Mouse (Mus musculus) midbrain, embryonic 16.5 days (tissue): ENCODE results near the gene Tulp2. TPM values are rescaled to one million over a fixed set of nuclear protein-coding genes. Genes with fewer than 3 reads are reported as not detected.
"Not testable (repeated sequence)": the region's sequence is repeated elsewhere in the genome, so short reads cannot be mapped to it uniquely, and the experiment has no call there.

Experiments
- ATAC-seq: fragments of 200-750 bp; cut with Nextera tagmentation; 2 replicates; pipeline ENCODE4 v1.8.0; 2017; ENCODE audit warnings: moderate TSS enrichment
- H3K27ac ChIP-seq: fragments of 300-500 bp; sonication (generic); 2 replicates; pipeline ENCODE4 v1.5.1; 2014; ENCODE audit warnings: mild to moderate bottlenecking, low read length, mixed read lengths
- H3K27me3 ChIP-seq: fragments of 300-500 bp; sonication (generic); 2 replicates; pipeline ENCODE4 v1.6.1; 2014; ENCODE audit warnings: low read depth, low read length, mixed read lengths; ENCODE audit not compliant: control insufficient read depth, insufficient read depth
- H3K36me3 ChIP-seq: fragments of 300-500 bp; sonication (generic); 2 replicates; pipeline ENCODE4 v1.6.1; 2014; ENCODE audit warnings: mild to moderate bottlenecking, low read length, moderate library complexity, mixed read lengths; ENCODE audit not compliant: control insufficient read depth, insufficient read depth
- H3K4me1 ChIP-seq: fragments of 300-500 bp; sonication (generic); 2 replicates; pipeline ENCODE4 v1.6.1; 2014; ENCODE audit warnings: mild to moderate bottlenecking, low read length, mixed read lengths; ENCODE audit not compliant: control insufficient read depth, insufficient read depth
- H3K4me2 ChIP-seq: fragments of 300-500 bp; sonication (generic); 2 replicates; pipeline ENCODE4 v1.6.1; 2014; ENCODE audit warnings: mild to moderate bottlenecking, low read length, mixed read lengths
- H3K4me3 ChIP-seq: fragments of 300-500 bp; sonication (generic); 2 replicates; pipeline ENCODE4 v1.5.1; 2014; ENCODE audit warnings: low read depth, mild to moderate bottlenecking, low read length, moderate library complexity, mixed read lengths
- H3K9ac ChIP-seq: fragments of 300-500 bp; sonication (generic); 2 replicates; pipeline ENCODE4 v1.6.1; 2014; ENCODE audit warnings: low read depth, low read length, mixed read lengths
- H3K9me3 ChIP-seq: fragments of 300-500 bp; sonication (generic); replicated peaks from 2 replicates; pipeline ENCODE4 v1.6.1; 2014; ENCODE audit warnings: mild to moderate bottlenecking, low read length, mixed read lengths; ENCODE audit not compliant: control insufficient read depth, poor library complexity, severe bottlenecking
- WGBS: fragments of 180-500 bp; shearing (Covaris S2); extraction: QIAGEN DNeasy Blood & Tissue Kit; methylation state at CpG from one replicate; pipeline ENCODE4 v1.1.7; 2014; 5-methylcytosine and 5-hydroxymethylcytosine counted together
- polyA plus RNA-seq: library from polyadenylated mRNA; unstranded; fragments of >200 nt; fragmentation: Nextera tagmentation; extraction: Ambion mirVana; gene quantifications from 2 replicates; pipeline ENCODE4 v1.2.1, GENCODE M21; 2015

Gene Tulp2
- polyA plus RNA-seq, 1 experiment from 2014 or later: 0.15 TPM

DNA sequence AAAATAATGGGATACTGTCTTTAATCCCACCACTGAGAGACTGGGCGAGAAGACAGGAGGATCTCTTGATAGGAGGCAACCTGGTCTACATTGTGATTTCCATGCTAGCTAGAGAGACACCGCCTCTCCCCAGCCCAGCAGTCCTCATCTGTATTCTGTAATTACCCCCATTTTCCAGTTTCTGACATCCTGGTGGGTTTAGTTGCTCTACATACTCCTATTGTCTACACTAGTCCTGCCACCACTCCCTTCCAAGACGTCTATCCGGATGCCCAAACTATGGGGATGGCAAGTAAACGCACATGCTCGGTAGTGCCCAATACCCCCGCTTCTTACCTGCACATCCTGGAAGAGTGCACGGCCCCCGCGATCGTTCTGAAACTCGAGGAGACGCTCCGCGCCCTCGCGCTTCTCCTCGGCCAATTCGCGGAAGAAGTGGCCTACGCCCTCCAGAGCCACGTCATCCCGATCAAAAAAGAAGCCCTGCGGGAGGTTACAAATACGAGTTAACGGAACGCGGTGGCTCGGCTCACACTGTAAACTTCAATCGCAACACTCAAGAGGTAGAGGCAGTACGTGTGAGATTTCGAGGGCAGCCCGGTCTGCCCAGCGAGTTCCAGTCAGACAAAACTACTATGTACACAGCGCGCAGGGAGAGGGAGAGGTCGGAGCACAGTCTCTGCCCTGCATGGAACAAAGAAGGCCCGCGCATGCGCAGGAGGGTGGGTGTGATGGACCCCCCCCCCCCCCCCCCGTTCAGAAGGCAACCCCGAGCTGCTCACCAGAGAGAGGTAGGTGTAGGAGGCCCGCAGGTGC, 22.7 kb upstream of the Tulp2 start:
- peak overlapping the region; percentile 59 for H3K4me3 ChIP-seq
- WGBS: under 1% methylated on average over 42 of the region's 43 CpGs
- no peaks in the 10 kb centered on the region for H3K27me3 ChIP-seq
- H3K4me2 ChIP-seq: peak overlapping the region; percentile 76
- peak overlapping the region; percentile 88 for H3K9ac ChIP-seq
- H3K4me1 ChIP-seq: peaks cover 31% of the 10 kb centered on the region
- no peaks in the 10 kb centered on the region for H3K9me3 ChIP-seq
- H3K36me3 ChIP-seq: peaks cover 35% of the 10 kb centered on the region
- H3K27ac ChIP-seq: peak overlapping the region; percentile 89
- peak; percentile 79 for ATAC-seq

DNA sequence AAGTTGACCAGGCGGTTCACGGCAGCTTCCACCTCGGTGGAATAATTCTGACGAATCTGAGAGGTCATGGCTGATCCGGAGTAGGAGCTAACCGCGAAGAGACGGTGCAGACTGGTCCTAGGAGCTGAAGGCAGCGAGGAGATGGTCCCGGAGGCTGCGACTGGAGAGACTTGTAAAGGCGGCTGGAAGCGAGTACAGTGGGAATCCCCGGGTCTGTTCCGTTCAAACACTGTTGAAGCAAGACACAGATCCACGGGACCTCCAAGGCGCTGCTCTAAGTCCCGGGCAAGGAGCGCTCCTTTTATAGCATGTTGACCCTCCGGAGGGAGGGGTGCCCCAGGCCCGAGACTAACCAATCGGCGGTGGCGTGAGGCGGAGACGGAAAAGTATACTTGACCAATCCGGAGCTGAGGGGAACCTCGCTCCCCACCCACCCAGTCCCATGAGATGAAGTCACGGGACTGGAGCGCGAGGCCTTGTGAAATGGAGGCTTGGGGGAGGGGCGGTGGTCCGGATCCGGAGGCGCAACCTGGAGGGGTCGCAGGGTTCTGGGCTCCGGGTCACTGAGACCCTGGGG, 22.0 kb upstream of the Tulp2 start, which contains the start of gene Ftl1:
TSS of gene Ftl1 (minus strand) at position 321 of the 577 bp plus-strand sequence.
- not testable (repeated sequence) for H3K27me3 ChIP-seq, H3K9me3 ChIP-seq
- ATAC-seq: peak; percentile 95
- H3K27ac ChIP-seq: peak within 1 kb of the TSS; percentile 89
- H3K36me3 ChIP-seq: peaks cover 32% of the 10 kb centered on the region
- peak within 1 kb of the TSS; percentile 76 for H3K4me2 ChIP-seq
- H3K4me1 ChIP-seq: peaks cover 31% of the 10 kb centered on the region
- under 1% methylated on average over 25 of the region's 37 CpGs for WGBS
- H3K9ac ChIP-seq: peak within 1 kb of the TSS; percentile 88
- peak within 1 kb of the TSS; percentile 59 for H3K4me3 ChIP-seq

DNA sequence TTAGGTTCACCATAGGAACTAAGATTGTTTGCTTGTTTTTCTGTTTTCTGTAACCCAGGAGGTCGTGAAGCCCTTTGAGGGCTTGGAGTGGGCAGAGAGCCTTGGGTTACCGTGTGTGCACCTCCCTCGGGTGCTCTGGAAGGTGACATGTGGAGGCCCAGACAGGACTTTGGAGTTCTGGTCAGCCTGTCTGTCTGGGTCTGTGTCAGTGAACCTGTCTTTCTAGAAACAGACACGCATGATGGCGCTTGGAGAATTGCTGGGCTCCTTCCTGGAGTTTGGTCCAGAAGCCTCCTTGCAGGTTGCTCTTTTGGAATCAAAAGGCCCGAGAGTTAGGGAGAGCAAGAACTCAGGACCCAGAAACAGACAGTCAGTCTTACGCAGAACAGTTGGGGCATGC, 21.3 kb upstream of the Tulp2 start:
- WGBS: 79% methylated on average over 7 of the region's 7 CpGs

DNA sequence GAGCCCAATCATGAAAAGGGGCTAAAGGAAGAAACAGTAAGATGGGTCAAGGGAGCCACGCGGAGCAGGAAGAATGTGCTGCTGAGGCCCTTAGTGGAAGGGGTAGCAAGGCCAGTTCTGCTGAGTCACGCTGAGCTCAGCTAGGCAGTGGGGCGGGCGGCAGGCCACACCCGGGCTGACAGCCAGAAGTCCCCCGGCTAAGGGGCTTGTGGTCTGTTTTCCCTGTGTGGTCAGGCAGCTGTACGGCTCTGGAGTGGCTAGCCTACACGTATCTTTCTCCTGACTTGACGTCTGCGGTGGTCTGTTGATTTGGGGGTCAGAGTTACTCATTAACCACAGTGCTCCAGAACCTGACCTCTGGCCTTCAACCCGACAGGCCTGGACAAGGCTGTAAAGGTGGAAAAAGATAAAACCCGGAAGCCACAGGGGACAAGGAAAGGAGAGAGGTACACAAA, 20.8 kb upstream of the Tulp2 start:
- WGBS: 46% methylated on average over 13 of the region's 13 CpGs
- peaks cover 43% of the 10 kb centered on the region for H3K4me1 ChIP-seq
- no peak overlapping the region for H3K4me2 ChIP-seq
- H3K9ac ChIP-seq: peak overlapping the region; percentile 13; the same call in 1 of the 2 replicates
- no peak overlapping the region for H3K4me3 ChIP-seq
- ATAC-seq: no peak
- H3K9me3 ChIP-seq: no peaks in the 10 kb centered on the region
- H3K27ac ChIP-seq: peak overlapping the region; percentile 86; the same call in 1 of the 2 replicates
- H3K36me3 ChIP-seq: peaks cover 32% of the 10 kb centered on the region
- H3K27me3 ChIP-seq: no peaks in the 10 kb centered on the region

More for the DNA sequence above, 21.3 kb upstream of the Tulp2 start:
- peak overlapping the region; percentile 63 for H3K4me2 ChIP-seq
- peaks cover 38% of the 10 kb centered on the region for H3K4me1 ChIP-seq
- H3K36me3 ChIP-seq: peaks cover 34% of the 10 kb centered on the region
- peak overlapping the region; percentile 66 for H3K9ac ChIP-seq
- no peaks in the 10 kb centered on the region for H3K9me3 ChIP-seq
- H3K27ac ChIP-seq: peak overlapping the region; percentile 86
- ATAC-seq: no peak
- H3K27me3 ChIP-seq: no peaks in the 10 kb centered on the region
- peak overlapping the region; percentile 59 for H3K4me3 ChIP-seq

DNA sequence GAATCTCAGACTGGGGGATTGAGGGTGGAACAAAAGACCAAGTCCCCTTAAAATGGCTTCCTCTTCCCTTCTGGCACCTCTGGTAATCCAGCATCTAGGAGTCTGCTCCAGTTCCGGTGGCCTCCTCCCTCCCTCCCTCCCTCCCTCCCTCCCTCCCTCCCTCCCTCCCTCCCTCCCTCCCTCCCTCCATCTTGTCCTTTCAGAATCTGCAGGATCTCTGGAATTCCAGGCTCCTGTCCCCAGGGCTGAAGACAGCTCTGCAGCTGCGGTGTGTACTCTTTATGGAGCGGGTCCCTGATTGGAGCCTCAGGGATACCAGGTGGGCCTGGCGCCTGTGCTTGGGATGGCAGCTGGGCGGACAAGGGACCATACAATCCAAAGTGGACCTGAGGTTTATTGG, 20.4 kb upstream of the Tulp2 start:
- H3K4me2 ChIP-seq: no peak overlapping the region
- WGBS: 72% methylated on average over 4 of the region's 5 CpGs
- no peak for ATAC-seq
- H3K4me1 ChIP-seq: peaks cover 45% of the 10 kb centered on the region
- peaks cover 32% of the 10 kb centered on the region for H3K36me3 ChIP-seq
- no peaks in the 10 kb centered on the region for H3K27me3 ChIP-seq
- no peak overlapping the region for H3K9ac ChIP-seq
- H3K27ac ChIP-seq: no peak overlapping the region
- H3K4me3 ChIP-seq: no peak overlapping the region
- no peaks in the 10 kb centered on the region for H3K9me3 ChIP-seq

DNA sequence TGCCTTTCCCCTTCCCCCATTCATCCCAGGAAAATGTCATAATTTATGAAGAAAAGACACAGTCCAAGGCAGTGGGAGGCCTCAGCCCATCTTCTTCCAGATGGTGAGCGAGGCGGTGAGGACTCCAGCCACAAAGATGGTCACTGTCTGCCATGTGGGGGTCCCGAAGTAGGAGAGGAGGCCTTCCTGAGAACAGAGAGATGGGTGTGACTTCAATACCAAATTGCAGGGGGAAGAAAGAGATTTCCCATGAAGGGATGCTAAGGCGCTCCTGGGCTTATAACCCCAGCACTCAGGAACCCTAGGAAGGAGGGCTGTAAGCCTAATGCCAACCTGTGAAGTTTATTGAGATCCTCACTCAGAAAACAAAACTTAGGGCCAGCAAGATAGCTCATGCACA, 19.9 kb upstream of the Tulp2 start:
- H3K9ac ChIP-seq: no peak overlapping the region
- H3K36me3 ChIP-seq: peaks cover 32% of the 10 kb centered on the region
- H3K4me3 ChIP-seq: no peak overlapping the region
- H3K27ac ChIP-seq: no peak overlapping the region
- H3K4me1 ChIP-seq: peaks cover 43% of the 10 kb centered on the region
- H3K4me2 ChIP-seq: no peak overlapping the region
- 93% methylated on average over 4 of the region's 4 CpGs for WGBS
- ATAC-seq: no peak
- H3K27me3 ChIP-seq: no peaks in the 10 kb centered on the region
- H3K9me3 ChIP-seq: no peaks in the 10 kb centered on the region

DNA sequence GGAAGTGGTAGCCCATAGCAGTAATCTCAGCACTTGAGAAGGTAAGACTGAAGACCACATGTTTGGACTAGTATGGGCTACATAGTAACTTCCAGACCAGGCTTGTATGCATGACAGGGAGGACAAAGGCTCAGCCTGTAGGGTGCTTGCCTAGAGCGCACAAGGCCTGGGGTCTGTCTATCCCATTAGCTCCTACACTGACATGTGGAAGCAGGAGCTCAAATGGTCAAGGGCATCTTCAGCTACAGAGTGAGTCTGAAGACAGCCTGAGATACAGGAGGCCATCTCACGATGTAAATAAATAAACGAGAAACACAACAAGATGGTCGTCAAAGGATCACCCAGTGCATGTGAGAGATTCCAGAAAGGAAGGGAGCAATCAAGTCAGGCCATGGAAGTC, 19.4 kb upstream of the Tulp2 start:
- Histone ChIP-seq H3K9me3 (no peaks in the 10 kb centered on the region), H3K4me1 (peaks cover 41% of the 10 kb centered on the region), H3K27me3 (no peaks in the 10 kb centered on the region), H3K36me3 (peaks cover 28% of the 10 kb centered on the region), H3K4me3 (no peak overlapping the region), H3K27ac (no peak overlapping the region), H3K4me2 (no peak overlapping the region), H3K9ac (no peak overlapping the region)
- no peak for ATAC-seq
- 86% methylated on average over 4 of the region's 4 CpGs for WGBS

DNA sequence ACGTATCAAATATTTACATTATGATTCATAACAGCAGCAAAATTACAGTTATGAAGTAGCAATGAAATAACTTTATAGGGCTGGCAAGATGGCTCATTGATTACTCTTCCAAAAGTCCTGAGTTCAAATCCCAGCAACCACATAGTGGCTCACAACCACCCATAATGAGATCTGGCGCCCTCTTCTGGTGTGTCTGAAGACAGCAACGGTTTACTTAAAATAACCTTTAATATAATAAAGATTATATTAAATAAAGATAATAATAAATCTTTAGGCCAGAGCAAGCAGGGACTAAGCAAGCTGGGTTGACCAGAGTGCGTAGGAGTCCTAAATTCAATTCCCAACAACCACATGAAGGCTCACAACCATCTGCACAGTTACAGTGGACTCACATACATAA, 18.8 kb upstream of the Tulp2 start:
- H3K4me3 ChIP-seq, H3K9me3 ChIP-seq, ATAC-seq, H3K4me2 ChIP-seq, H3K27ac ChIP-seq, H3K27me3 ChIP-seq, H3K9ac ChIP-seq: not testable (repeated sequence)
- peaks cover 23% of the 10 kb centered on the region for H3K36me3 ChIP-seq
- 78% methylated on average over 4 of the region's 4 CpGs for WGBS
- peaks cover 37% of the 10 kb centered on the region for H3K4me1 ChIP-seq
